Mouse (Mus musculus): ENCODE measurements around the gene Mlc1.

- TF ChIP-seq CTCF (IDR thresholded peaks at IDR 0.05; ENCODE audit: insufficient read depth, low read depth, low read length) = no peak
- no peak for TF ChIP-seq POLR2A (IDR thresholded peaks at IDR 0.05; ENCODE audit: insufficient read depth, low read depth, low read length)
Measured at GRCm38 (mm10) chr15:89016722-89017121, 37.9 kb upstream of the Mlc1 start.

Data from olfactory bulb, adult 2 months (tissue).